Mouse (Mus musculus) heart, adult 2 months (tissue): ENCODE measurements around the gene Hist1h2bh. TPM values are rescaled to one million over a fixed set of nuclear protein-coding genes. Genes with fewer than 3 reads are reported as not detected.
"Not testable (repeated sequence)": the region's sequence is repeated elsewhere in the genome, so short reads cannot be mapped to it uniquely, and the experiment has no call there.

Experiments
- DNase-seq, 2 experiments: peaks; one replicate each; pipeline ENCODE4 v3.0.0; 2021
- H3K27ac ChIP-seq: fragments of 200-600 bp; 2 replicates; pipeline ENCODE4 v1.8.1; 2022
- H3K27me3 ChIP-seq: fragments of 200-500 bp; 2 replicates; pipeline ENCODE4 v1.6.1; 2012; ENCODE audit warnings: mild to moderate bottlenecking, low read length, inconsistent platforms, mixed read lengths; ENCODE audit not compliant: control insufficient read depth, insufficient read depth
- H3K36me3 ChIP-seq: fragments of 200-500 bp; 2 replicates; pipeline ENCODE4 v1.6.1; 2012; ENCODE audit warnings: low read length, inconsistent platforms; ENCODE audit not compliant: control insufficient read depth, insufficient read depth
- H3K4me1 ChIP-seq: fragments of 200-500 bp; 2 replicates; pipeline ENCODE4 v1.6.1; 2011; ENCODE audit warnings: low read length; ENCODE audit not compliant: control insufficient read depth, insufficient read depth
- H3K4me3 ChIP-seq: fragments of 200-600 bp; 2 replicates; pipeline ENCODE4 v1.8.1; 2022
- H3K79me2 ChIP-seq: fragments of 200-500 bp; replicated peaks from 2 replicates; pipeline ENCODE4 v1.6.1; 2012; ENCODE audit warnings: mild to moderate bottlenecking, inconsistent platforms, low read length, moderate library complexity, mixed read lengths; ENCODE audit not compliant: control insufficient read depth, insufficient read depth
- H3K9ac ChIP-seq: fragments of 200-500 bp; 2 replicates; pipeline ENCODE4 v1.6.1; 2012; ENCODE audit warnings: low read depth, mild to moderate bottlenecking, control low read depth, inconsistent platforms, low read length, mixed read lengths
- CTCF ChIP-seq: fragments of 200-600 bp; IDR thresholded peaks from 2 replicates; pipeline ENCODE4 v1.8.1; 2022; ENCODE audit warnings: antibody characterized with exemption, mild to moderate bottlenecking, moderate library complexity
- EP300 ChIP-seq: fragments of 200-500 bp; IDR thresholded peaks from 2 replicates; pipeline ENCODE4 v1.6.1; 2011; ENCODE audit warnings: low read depth, low read length, control low read depth; ENCODE audit not compliant: insufficient read depth
- POLR2A ChIP-seq: fragments of 200-500 bp; IDR thresholded peaks from 2 replicates; pipeline ENCODE4 v1.6.1; 2011; ENCODE audit warnings: mild to moderate bottlenecking, low read depth, low read length, control low read depth; ENCODE audit not compliant: insufficient read depth
- WGBS: fragments of 180-500 bp; shearing (Covaris S2); methylation state at CpG from one replicate; pipeline ENCODE4 v1.1.7; 2018; 5-methylcytosine and 5-hydroxymethylcytosine counted together
- intact Hi-C: fragments of 180-260 bp; cut with DNase I; formaldehyde crosslinking; loops from one replicate; pipeline ENCODE4 v1.15.1; 2025
- polyA plus RNA-seq: library from polyadenylated mRNA; depleted of rRNA; stranded (reverse); fragments of >200 nt; gene quantifications from 2 replicates; pipeline ENCODE4 v1.2.3, GENCODE M21; 2012
- total RNA-seq, 2 experiments: library from RNA; stranded (reverse); gene quantifications; 2 replicates each; pipeline ENCODE4 v1.2.3; 2021

Hist1h2bh gene
- total and polyA plus RNA-seq, 3 experiments, result 0.29 to 1.2 (median 1.1) TPM

- H3K27me3 ChIP-seq, H3K36me3 ChIP-seq, H3K4me1 ChIP-seq, H3K79me2 ChIP-seq: not testable (repeated sequence)
- under 1% methylated on average over 35 of the region's 36 CpGs for WGBS
- Histone ChIP-seq H3K27ac (peak overlapping the region; percentile 95), H3K4me3 (peak overlapping the region; percentile 67), H3K9ac (peak overlapping the region; percentile 79)
- intact Hi-C loops, result loop anchor here (1.0 to 10.0 kb wide), 6 partner anchors 36 to 1871 kb away; partner anchors contain the start of genes Hist1h1b, Hist1h2ai, Hist1h2an and Hist1h2bc
- peak; percentile 77 to 80 for DNase-seq
- peak; percentile 96 for TF ChIP-seq POLR2A
These were observed 42.4 kb upstream of the Hist1h2bh start for GRCm38 (mm10) chr13:23585442-23586098.

DNA sequence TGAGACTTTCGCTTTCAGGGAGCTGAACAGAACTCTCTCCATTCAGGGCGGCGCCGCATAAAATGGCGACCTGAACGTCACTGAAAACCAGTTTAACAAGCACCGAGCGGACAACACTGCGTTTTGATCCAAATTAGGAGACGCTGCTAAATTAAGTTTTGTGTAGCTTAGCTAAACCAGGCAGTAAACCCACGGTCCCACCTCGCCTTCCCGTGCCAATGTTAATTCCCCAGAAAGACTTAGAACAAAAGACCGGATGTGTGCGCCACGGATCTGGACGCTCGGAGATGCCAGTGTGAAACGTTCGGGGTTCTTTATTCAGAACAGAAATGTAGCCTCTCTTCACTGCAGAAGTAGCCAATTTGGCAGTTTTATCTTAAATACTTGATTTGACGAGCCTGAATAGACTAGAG, 41.8 kb upstream of the Hist1h2bh start:
- H3K36me3 ChIP-seq, result peaks cover 4% of the 10 kb centered on the region; the same call in 1 of the 2 replicates
- H3K4me1 ChIP-seq, result peaks cover 4% of the 10 kb centered on the region
- intact Hi-C loops, result loop anchor here (2.0 to 10.0 kb wide), 4 partner anchors 54 to 1870 kb away; partner anchors contain the start of genes Hist1h1b, Hist1h2ai, Hist1h2an and Hist1h2bc
- no peak for TF ChIP-seq CTCF
- peak; percentile 57 for TF ChIP-seq POLR2A
- TF ChIP-seq EP300, result no peak
- peak overlapping the region; percentile 73 for H3K9ac ChIP-seq
- H3K79me2 ChIP-seq, result no peaks in the 10 kb centered on the region
- WGBS, result under 1% methylated on average over 21 of the region's 21 CpGs
- H3K4me3 ChIP-seq, result peak overlapping the region; percentile 67
- H3K27ac ChIP-seq, result peak overlapping the region; percentile 95
- DNase-seq, result peak; percentile 79 to 83
- no peaks in the 10 kb centered on the region for H3K27me3 ChIP-seq

DNA sequence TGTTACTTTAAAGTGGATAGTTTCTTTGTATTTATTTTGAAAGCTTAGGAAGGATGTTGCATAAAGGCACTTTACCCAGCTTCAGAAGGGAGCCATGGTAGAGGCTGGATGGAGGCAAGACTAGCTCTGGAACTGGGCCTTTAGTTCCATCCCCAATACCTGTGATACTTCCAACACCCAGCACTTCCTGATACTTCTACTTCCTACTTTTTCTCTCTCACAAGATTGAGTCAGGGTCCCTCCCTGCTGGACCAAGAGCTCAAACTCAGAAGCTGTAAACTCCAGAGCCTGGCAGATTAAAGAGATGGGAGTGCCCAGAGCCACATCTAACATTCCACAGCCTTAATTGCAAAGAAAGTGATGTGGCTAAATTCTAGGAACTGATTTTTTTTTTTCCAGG, 41.1 kb upstream of the Hist1h2bh start:
- intact Hi-C loops, result loop anchor here (2.0 to 10.0 kb wide), 6 partner anchors 54 to 1870 kb away; partner anchors contain the start of genes Hist1h1b, Hist1h2ag, Hist1h2ai and Hist1h2an

GRCm38 (mm10) chr13:23583387-23584068, 40.3 kb upstream of the Hist1h2bh start:
- H3K27ac ChIP-seq, result no peak overlapping the region; the same call in 1 of the 2 replicates
- TF ChIP-seq EP300 (no peak), POLR2A (no peak), CTCF (no peak)
- no peak overlapping the region; the same call in 1 of the 2 replicates for H3K4me3 ChIP-seq
- no peaks in the 10 kb centered on the region for H3K27me3 ChIP-seq
- no peak for DNase-seq
- no peaks in the 10 kb centered on the region for H3K79me2 ChIP-seq
- H3K36me3 ChIP-seq, result peaks cover 4% of the 10 kb centered on the region; the same call in 1 of the 2 replicates
- H3K4me1 ChIP-seq, result peaks cover 4% of the 10 kb centered on the region
- intact Hi-C loops, result loop anchor here (2.0 to 10.0 kb wide), 6 partner anchors 53 to 1869 kb away; partner anchors contain the start of genes Hist1h1b, Hist1h2ag, Hist1h2ai and Hist1h2an
- H3K9ac ChIP-seq, result no peak overlapping the region

More for the DNA sequence above, 41.1 kb upstream of the Hist1h2bh start:
- Histone ChIP-seq H3K4me1 (peaks cover 4% of the 10 kb centered on the region), H3K36me3 (peaks cover 4% of the 10 kb centered on the region; the same call in 1 of the 2 replicates), H3K9ac (peak overlapping the region; percentile 23), H3K4me3 (peak overlapping the region; percentile 67), H3K27ac (peak overlapping the region; percentile 95), H3K79me2 (no peaks in the 10 kb centered on the region), H3K27me3 (no peaks in the 10 kb centered on the region)
- no peak for TF ChIP-seq EP300
- TF ChIP-seq POLR2A, result no peak
- no peak for TF ChIP-seq CTCF
- DNase-seq, result no peak

- no peak for DNase-seq
- WGBS, result 37% methylated on average over 6 of the region's 6 CpGs
- Histone ChIP-seq H3K4me3 (peak overlapping the region; percentile 72), H3K79me2 (no peaks in the 10 kb centered on the region), H3K27me3 (no peaks in the 10 kb centered on the region), H3K4me1 (peaks cover 4% of the 10 kb centered on the region), H3K9ac (peak overlapping the region; percentile 71; the same call in 1 of the 2 replicates), H3K36me3 (peaks cover 4% of the 10 kb centered on the region; the same call in 1 of the 2 replicates), H3K27ac (peak overlapping the region; percentile 7)
- no peak for TF ChIP-seq EP300
- TF ChIP-seq POLR2A, result no peak
- TF ChIP-seq CTCF, result no peak
- intact Hi-C loops, result loop anchor here (5.0 to 10.0 kb wide), 4 partner anchors 160 to 1868 kb away; partner anchors contain the start of genes Hist1h1b, Hist1h2ag, Hist1h2ai and Hist1h2an
These were observed 39.2 kb upstream of the Hist1h2bh start for GRCm38 (mm10) chr13:23582219-23583056.
